Mouse (Mus musculus): Measurements from ENCODE around the gene Vwa7.

Gene Vwa7

GRCm38 (mm10) chr17:35047688-35048087, 31.3 kb downstream of the Vwa7 start:
- DNase-seq: peak; percentile 92

- peak; percentile 46 for DNase-seq
Observed at GRCm38 (mm10) chr17:35048149-35048931, 32.0 kb downstream of the Vwa7 start.

GRCm38 (mm10) chr17:35048932-35049440, 32.6 kb downstream of the Vwa7 start:
- no peak for DNase-seq

GRCm38 (mm10) chr17:35049561-35050016, 33.2 kb downstream of the Vwa7 start, which contains the start of gene Clic1:
Gene Clic1, plus strand, starts transcription at chr17:35049966.
- peak; percentile 60 for DNase-seq

- DNase-seq: peak; percentile 82
Observed at GRCm38 (mm10) chr17:35050126-35050750, 33.9 kb downstream of the Vwa7 start.

DNA sequence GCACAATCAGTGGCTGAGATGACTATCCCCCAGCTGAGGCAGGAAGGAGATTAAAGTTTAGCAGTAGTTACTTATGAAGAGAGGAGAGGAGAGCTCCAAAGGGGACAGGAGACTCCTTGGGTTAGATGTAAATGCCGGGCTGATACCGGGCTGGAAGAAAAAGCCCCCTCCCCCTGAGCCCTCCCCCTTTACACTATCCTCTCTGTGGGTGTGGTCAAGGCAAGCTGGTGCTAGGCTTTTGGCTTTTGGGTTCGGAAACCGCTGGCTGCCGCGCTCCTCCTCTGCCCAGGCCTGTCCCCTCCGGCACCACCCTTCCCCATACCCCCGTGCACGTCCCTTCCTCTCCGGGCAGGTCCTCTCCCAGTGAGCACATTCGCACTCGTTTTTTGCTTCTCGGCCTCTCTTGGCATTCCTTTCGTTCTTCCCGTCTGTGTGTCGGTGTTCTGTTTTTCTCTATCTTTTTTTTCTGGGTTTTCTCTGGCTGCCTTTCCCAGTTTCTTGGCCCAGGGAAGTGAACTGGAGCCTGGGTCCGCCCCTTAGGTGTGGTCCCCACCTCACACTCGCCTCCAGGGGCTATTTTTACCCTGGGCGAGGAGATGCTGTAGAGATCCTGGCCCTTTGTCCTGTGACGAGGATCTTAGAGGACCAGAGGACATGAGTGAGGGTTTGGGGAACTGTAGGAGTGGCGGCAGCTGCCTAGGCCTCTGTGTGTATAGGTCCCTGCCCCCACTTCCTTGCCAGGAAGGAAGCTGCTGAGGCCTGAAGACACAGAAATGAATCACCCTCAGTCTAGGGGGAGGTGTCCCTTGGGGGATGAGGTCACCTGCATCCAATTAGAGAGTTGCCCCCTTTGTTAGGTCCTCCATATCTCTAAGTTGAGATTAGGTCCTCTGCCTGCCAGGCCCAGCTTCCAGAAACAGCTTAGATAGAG, 35.0 kb downstream of the Vwa7 start:
- DNase-seq: peak; percentile 85

DNA sequence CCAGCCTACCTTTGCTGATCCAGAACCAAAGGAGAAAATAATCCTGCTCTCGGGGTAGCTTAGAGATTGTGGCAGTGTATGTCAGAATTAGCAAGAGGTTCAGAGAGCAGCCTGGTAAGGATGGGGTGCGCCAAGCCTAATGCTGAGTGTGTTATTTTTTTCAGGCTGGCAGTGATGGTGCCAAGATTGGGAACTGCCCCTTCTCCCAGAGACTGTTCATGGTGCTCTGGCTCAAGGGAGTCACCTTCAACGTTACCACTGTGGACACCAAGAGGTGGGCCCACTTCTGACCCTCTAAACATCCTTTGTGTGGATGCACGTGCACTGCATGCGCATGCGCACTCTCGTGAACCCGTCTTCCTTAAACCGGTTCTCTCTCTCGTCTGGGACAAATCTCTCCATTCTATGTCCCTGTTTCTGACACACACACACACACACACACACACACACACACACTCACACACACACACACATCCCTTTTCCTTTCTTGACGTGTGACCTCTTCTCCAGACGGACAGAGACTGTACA, 36.0 kb downstream of the Vwa7 start:
- DNase-seq: no peak

DNA sequence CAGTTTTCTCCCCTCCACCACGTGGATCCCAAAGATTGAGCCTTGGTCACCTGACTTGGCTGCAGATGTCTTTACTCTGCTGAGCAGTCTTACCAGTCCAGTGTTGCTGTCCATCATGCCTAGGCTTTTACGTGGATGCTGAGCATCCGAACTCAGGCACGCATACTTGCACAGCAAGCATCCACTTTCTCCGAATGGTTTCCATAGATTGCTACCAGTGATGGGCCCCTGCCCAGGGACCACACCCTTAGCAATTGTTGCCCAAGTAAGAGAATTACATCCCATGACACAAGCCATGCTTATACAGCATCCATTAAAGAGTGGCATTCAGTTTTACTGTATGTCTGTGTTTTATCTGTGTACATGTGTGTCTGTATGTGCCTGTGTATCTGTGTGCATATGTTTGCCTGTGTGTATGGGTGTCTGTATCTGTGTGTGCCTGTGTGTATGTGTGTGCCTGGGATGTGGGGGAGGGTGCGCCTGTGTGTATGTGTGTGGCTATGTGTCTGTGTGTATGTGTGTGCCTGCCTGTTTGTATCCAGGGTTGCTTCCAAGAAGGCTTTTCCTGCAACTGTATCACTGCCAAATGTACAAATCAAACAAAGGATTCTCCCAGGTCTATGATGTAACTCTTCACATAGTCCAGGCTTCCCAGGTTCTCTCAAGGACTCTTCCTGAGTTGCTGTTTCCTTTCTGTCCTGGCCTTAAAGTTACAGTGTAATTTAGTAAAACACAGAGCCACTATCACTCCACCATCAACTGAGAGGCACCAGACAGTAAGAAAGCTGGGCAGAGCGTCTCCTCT, 39.5 kb downstream of the Vwa7 start:
- no peak for DNase-seq

- no peak for DNase-seq
Observed at GRCm38 (mm10) chr17:35057090-35057489, 40.7 kb downstream of the Vwa7 start.

DNA sequence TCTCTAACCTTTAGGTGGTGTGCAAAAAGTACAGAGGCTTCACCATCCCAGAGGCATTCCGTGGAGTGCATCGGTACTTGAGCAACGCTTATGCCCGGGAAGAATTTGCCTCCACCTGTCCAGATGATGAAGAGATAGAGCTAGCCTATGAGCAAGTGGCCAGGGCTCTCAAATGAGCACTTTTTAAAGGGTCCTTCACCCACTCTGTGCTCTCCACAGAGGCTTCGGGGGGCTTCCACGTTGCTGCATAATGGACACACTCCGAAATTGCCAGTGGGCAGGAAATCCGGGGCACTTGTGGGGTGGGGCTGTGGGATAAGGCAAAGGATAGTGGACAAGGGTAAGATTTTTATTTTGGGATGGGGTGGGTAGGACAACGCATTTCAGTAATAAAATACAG, 41.9 kb downstream of the Vwa7 start:
- DNase-seq: no peak

GRCm38 (mm10) chr17:35058911-35059892, 42.8 kb downstream of the Vwa7 start, which contains the start of gene Ddah2:
Gene Ddah2, plus strand, starts transcription at chr17:35059035.
- peak; percentile 89 for DNase-seq

- no peak for DNase-seq
Observed at GRCm38 (mm10) chr17:35060071-35060470, 43.7 kb downstream of the Vwa7 start.

DNA sequence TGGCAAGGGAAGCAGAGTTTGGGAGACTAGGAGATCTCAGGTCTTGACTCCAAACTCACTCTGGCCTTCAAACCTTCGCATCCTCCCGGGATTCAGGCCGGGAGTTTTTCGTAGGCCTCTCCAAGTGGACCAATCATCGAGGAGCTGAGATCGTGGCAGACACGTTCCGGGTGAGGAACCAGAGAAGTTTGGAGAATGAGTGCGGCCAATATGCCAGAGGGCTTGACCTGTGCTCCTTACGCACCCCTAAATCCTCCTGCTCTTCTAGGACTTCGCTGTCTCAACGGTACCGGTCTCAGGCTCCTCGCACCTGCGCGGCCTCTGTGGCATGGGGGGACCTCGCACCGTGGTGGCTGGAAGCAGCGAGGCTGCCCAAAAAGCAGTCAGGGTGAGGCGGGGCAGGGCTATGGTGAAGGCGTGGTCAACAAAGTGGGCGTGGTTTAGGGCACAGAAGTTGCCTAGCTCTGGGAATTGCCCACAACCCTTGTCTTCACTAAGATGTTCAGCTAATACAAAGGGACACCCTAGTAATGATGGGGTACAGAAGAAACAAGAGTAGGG, 44.4 kb downstream of the Vwa7 start:
- no peak for DNase-seq

- DNase-seq: no peak
Observed at GRCm38 (mm10) chr17:35061299-35061698, 44.9 kb downstream of the Vwa7 start.

- DNase-seq: no peak
Observed at GRCm38 (mm10) chr17:35063466-35063865, 47.1 kb downstream of the Vwa7 start.

- no peak for DNase-seq
Observed at GRCm38 (mm10) chr17:35064378-35064877, 48.0 kb downstream of the Vwa7 start.

DNA sequence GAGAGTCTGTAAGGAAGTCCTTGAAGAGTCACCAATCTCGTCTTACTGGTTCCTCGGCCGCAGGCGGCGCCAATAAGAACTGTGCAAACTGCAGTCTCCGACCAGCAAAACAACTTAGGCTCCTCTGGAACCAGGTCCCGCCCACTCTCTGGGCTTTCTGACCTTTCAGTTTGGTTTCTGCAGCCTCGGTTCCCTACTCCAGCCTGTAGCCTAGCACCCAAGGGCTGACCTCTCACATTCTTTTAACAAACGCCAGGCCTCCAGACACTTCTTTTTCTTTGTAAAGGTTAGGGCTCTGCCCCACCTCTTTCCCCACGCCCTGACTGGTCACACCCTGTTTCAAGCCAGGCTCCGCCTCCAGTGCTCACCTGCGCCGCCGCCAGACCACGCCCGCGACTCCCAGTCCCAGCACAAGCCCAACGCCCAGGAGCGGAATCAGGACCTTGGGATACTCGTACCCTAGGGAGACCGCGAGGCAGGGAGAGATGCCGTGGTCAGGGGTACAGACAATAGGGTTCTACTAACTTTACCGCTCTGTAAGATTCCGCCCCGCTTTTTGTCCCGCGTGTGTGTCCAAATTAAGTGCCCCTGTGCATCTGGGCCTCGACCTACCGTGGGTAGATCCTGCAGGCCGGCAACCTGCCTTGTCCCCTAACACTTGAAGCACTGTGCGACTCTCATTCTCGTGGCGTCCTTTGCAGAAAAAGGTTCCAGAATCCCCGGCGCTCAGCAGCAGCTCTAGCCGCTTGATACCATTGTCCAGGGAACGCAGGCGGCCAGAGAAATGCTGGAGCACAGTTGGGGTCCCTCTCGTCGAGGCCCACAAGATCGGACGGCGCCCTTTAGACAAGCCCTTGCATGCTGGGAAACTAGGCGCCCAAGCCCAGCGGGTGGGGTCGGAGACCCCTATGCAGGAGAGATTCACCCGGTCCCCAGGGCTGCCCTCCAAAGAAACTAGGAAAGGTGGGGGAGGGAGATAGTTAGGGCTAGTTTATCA, 48.9 kb downstream of the Vwa7 start, which contains the start of gene Ly6g6c:
TSS of gene Ly6g6c (plus strand) at position 438 of the 997 bp plus-strand sequence.
- peak; percentile 76 for DNase-seq

DNA sequence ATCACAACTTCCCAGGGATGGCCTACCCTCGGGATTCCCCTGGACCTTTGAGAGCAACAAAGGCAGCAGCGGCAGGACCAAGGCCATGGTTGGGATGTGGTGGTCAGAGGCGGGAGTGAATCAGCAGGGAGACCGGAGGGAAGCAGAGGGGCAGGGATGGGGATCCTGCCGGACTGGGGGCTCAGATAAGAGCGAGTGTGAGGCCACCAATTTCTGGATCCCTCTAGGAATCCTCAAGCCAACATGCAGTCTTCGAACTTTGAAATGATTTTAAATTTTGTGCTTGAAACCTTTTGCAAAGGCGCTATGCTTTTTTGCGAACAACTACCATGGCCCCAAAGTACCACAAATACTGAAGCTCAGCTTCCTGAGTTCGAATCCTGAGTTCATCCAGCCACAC, 49.7 kb downstream of the Vwa7 start, which contains the start of gene Mpig6b:
TSS of gene Mpig6b (minus strand) at position 101 of the 400 bp plus-strand sequence.
- no peak for DNase-seq

Measured in kidney, adult 9 months (tissue).